23 mouse cellular contexts compared by ENCODE assay signal in the genomic region with DNA sequence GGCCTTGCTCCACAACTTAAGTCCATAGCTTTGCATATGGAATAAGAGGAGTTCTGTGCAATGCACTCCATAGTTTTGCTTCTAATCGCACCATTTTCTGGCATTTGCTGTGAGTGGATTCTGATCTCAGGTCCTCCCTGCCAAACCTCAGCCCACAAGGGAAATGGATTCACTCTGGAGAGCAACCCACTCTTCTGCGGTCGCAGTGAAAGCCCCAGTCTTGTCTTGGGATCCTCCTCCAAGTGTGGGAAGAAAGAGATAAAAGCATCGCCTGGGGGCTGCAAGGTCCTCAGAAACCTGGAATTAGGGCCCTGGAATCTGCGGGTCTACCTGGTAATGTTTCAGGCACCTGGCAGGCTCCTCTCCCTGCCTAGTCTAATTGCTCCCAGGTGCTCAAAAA.
A peak's percentile ranks its signal among the peaks of the same experiment; 100 is the strongest.
DNase-seq lines count a peak whose midpoint lies in the region; ATAC-seq lines count a peak whose summit lies in the region.
"Had no signal": no experiment of that assay in that cellular context is flagged by ENCODE, and none has a peak within 500 bp of the region (broad histone marks: within the 10 kb centered on the region; RNA-seq: fewer than 3 reads in every experiment).

No protein-coding gene starts in this region.

- no peak overlapping the region for H3K9ac ChIP-seq in embryonic facial prominence, embryonic 13.5 days
- H3K9ac ChIP-seq in embryonic facial prominence, embryonic 15.5 days = no peak overlapping the region
- H3K9ac ChIP-seq: forebrain, embryonic 12.5 days had no signal

- no peaks in the 10 kb centered on the region for H3K9me3 ChIP-seq in embryonic facial prominence, embryonic 13.5 days
- H3K9me3 ChIP-seq in embryonic facial prominence, embryonic 15.5 days (replicated peaks) = no peaks in the 10 kb centered on the region
- H3K9me3 ChIP-seq: forebrain, embryonic 10.5 days; forebrain, embryonic 12.5 days had no signal

- H3K4me2 ChIP-seq in embryonic facial prominence, embryonic 13.5 days = peak overlapping the region; percentile 3; the same call in 1 of the 2 replicates
- no peak overlapping the region for H3K4me2 ChIP-seq in embryonic facial prominence, embryonic 15.5 days (replicated peaks)
- H3K4me2 ChIP-seq: forebrain, embryonic 12.5 days had no signal

- DNase-seq in frontal cortex, postnatal 25 days (ENCODE audit: low spot score in 2 of 2) = no peak
- DNase-seq in right cerebral cortex, adult 18-20 months = peak; percentile 20
- DNase-seq in right cerebral cortex, postnatal 10 days (ENCODE audit: low spot score in 2 of 2) = no peak
- DNase-seq in ovary, adult 18-20 months (ENCODE audit: low spot score) = no peak
- DNase-seq: adrenal gland, adult 2 months; adrenal gland, postnatal 14 days; adrenal gland, postnatal 36 days; cerebellum, adult 11 months; cerebellum, adult 18-20 months; cerebellum, adult 8-10 months; cerebellum, adult 9-11 months; cerebellum, postnatal 14 days; cerebellum, postnatal 36 days; embryo, embryonic 11 days had no signal

- peak; percentile 82 for ATAC-seq in frontal cortex, adult (ENCODE audit: low TSS enrichment)
- ATAC-seq in embryonic facial prominence, embryonic 13.5 days (ENCODE audit: insufficient number of reproducible peaks, insufficient read depth, low FRiP score, low TSS enrichment, low read depth) = no peak
- no peak for ATAC-seq in embryonic facial prominence, embryonic 15.5 days (ENCODE audit: insufficient number of reproducible peaks, low FRiP score, low TSS enrichment, low read depth)
- ATAC-seq in erythroblast, adult 5-6 weeks (replicated peaks; ENCODE audit: low FRiP score, poor library complexity, severe bottlenecking) = no peak
- ATAC-seq: forebrain, embryonic 14.5 days; forebrain, embryonic 16.5 days had no signal

- H3K27me3 ChIP-seq in embryonic facial prominence, embryonic 13.5 days = no peaks in the 10 kb centered on the region
- no peaks in the 10 kb centered on the region for H3K27me3 ChIP-seq in embryonic facial prominence, embryonic 15.5 days
- H3K27me3 ChIP-seq: forebrain, embryonic 12.5 days had no signal

- WGBS in embryonic facial prominence, embryonic 13.5 days = 43% methylated on average over 5 of the region's 5 CpGs
- 48% methylated on average over 5 of the region's 5 CpGs for WGBS in embryonic facial prominence, embryonic 15.5 days

- no peaks in the 10 kb centered on the region for H3K36me3 ChIP-seq in embryonic facial prominence, embryonic 13.5 days
- H3K36me3 ChIP-seq in embryonic facial prominence, embryonic 15.5 days = no peaks in the 10 kb centered on the region
- H3K36me3 ChIP-seq: forebrain, embryonic 10.5 days; forebrain, embryonic 12.5 days had no signal

- H3K27ac ChIP-seq in embryonic facial prominence, embryonic 13.5 days = peak overlapping the region; percentile 60
- peak overlapping the region; percentile 39; the same call in 1 of the 2 replicates for H3K27ac ChIP-seq in embryonic facial prominence, embryonic 15.5 days (replicated peaks)
- H3K27ac ChIP-seq: forebrain, embryonic 10.5 days; forebrain, embryonic 12.5 days had no signal

- peaks cover 32% of the 10 kb centered on the region for H3K4me1 ChIP-seq in embryonic facial prominence, embryonic 13.5 days
- H3K4me1 ChIP-seq in embryonic facial prominence, embryonic 15.5 days = peaks cover 32% of the 10 kb centered on the region
- H3K4me1 ChIP-seq: forebrain, embryonic 12.5 days had no signal

- no peak overlapping the region for H3K4me3 ChIP-seq in embryonic facial prominence, embryonic 13.5 days
- no peak overlapping the region for H3K4me3 ChIP-seq in embryonic facial prominence, embryonic 15.5 days (replicated peaks)
- H3K4me3 ChIP-seq: erythroblast, embryonic 14.5 days; forebrain, embryonic 10.5 days; forebrain, embryonic 12.5 days had no signal
